Mouse (Mus musculus): Measurements from ENCODE around the gene Erf. TPM values are rescaled to one million over a fixed set of nuclear protein-coding genes. Genes with fewer than 3 reads are reported as not detected.

Gene Erf
- total RNA-seq (2023): 10 to 100 TPM; 10.1 to 12.8 TPM

GRCm38 (mm10) chr7:25250141-25250972 is at the start of gene Erf:
TSS of gene Erf (minus strand) at chr7:25250761.

GRCm38 (mm10) chr7:25297454-25298325 is 47.1 kb upstream of the Erf start, which contains the start of gene Pafah1b3:
TSS of gene Pafah1b3 (minus strand) at chr7:25297986.

DNA sequence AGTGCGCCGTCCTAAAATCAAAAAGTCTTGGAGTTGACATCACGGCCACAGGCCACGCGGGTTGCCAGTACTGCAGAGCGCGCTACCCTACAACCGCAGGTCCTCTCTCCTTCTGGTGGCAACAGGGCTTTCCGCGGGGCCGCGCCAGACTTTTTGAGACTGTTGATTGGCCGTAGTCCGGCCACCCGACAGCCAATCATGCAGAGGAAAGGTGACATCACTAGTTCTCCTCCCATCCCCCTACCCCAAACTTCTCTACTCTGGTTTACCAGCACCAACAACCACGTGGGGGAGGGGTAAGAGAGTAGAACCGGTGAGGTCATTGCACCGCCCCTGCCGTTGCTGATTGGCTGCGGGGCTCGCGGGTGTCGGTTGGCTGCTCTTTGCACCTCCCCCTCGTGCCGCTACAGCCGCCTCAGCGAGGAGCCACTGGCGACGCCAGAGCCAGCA is 16.8 kb upstream of the Erf start, which contains the start of gene Cic:
TSS of gene Cic (plus strand) at position 404 of the 450 bp plus-strand sequence.

GRCm38 (mm10) chr7:25237249-25238014 is 13.1 kb downstream of the Erf start, which contains the start of gene Gsk3a:
TSS of gene Gsk3a (minus strand) at chr7:25237851.

DNA sequence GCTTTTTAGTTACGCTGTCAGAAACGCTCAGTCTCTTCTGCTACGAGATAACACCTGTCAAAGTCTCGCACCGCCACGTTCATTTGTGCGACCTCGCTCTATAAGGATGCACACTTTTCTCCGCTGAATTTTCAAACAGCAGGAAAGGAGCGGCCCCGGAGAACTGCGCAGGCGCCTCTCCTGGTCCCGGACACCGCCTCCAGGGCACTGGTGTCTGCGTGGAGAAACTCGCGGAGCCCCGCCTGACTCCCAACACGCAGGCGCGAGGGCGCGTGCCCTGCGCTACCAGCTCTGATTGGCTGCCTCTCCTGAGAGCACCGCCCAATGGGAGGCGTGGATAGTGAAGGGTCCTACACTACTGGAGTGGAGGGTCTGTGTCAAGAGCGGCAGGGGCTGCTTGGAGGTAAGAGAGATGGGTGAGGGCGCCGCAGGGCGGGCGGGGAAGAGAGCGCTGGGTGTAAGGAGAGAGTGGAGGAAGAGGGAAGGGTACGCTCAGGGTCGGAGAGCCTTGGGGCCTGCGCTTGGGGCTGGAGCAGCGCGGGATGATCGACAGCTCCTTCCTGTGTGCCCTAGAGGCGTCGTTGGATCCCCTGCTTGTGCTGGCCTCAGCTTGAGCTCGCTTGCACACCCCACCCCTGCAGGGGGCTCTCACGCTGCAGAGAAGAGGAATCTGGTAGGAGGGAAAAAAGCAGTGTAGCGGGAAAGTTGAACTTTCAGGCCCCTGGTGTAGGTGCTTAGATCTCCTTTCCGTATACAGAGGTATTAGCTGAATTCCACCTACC is 29.3 kb downstream of the Erf start, which contains the start of gene Zfp526:
TSS of gene Zfp526 (plus strand) at position 324 of the 782 bp plus-strand sequence.

DNA sequence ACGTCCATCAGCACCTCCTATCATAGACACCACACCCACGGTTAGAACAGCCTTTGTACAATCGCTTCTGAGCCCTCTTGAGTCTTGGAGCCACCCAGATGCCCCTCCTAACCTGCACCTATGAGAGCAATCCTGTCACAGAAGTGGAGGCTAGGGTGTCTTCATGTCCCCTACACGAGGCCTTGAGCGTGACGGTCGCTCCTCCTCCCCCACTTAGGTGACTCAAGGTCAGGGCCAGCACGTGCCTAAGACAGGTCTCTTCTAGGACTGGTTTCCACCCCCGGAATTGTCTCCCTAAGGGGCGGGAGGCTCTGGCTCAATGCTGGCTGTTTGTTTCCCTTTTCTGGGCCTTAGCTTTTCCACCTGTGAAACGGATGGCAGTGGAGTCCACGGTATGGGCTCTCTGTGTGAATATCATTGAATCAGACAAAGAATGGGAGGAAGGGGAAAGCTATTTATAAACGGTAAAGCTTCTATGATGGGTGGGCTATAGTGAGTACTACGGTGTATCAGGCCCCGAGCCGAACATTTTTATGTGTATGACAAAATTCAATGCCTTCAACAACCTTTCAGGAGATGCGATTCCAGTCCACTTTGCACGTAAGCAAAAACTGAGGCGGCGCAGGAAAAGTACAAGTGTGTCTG is 30.0 kb downstream of the Erf start, which contains the start of gene Dedd2:
TSS of gene Dedd2 (minus strand) at position 159 of the 645 bp plus-strand sequence.

Other genes with a start within 250 kb of the Erf start
- gene Atp1a3, start 244.8 kb downstream of the Erf start, total RNA-seq (2023): 100 to 1,000 TPM; 196 to 231 TPM
- gene Grik5, start 178.4 kb downstream of the Erf start, total RNA-seq (2023): 1 to 10 TPM; 3.5 to 3.7 TPM
- 10 to 100 TPM; 12.7 to 14.1 TPM for gene Zfp574, start 178.2 kb downstream of the Erf start, total RNA-seq (2023)
- 10 to 100 TPM; 11.7 to 17.2 TPM for gene Pou2f2, start 71.0 kb downstream of the Erf start, total RNA-seq (2023)
- gene Dedd2, start 30.1 kb downstream of the Erf start, total RNA-seq (2023): 100 to 1,000 TPM; 131 to 137 TPM
- 10 to 100 TPM in 1 of 2 experiments, 1 to 10 TPM in 1; 9.5 to 11.0 TPM for gene Zfp526, start 29.3 kb downstream of the Erf start, total RNA-seq (2023)
- gene Gsk3a, start 12.9 kb downstream of the Erf start, total RNA-seq (2023): 10 to 100 TPM; 84.5 to 86.1 TPM
- 100 to 1,000 TPM; 185 to 219 TPM for gene Cic, start 16.9 kb upstream of the Erf start, total RNA-seq (2023)
- 10 to 100 TPM in 1 of 2 experiments, 1 to 10 TPM in 1; 8.1 to 12.4 TPM for gene Pafah1b3, start 47.2 kb upstream of the Erf start, total RNA-seq (2023)
- gene Prr19, start 50.6 kb upstream of the Erf start, total RNA-seq (2023): not detected
- gene Tmem145, start 55.3 kb upstream of the Erf start, total RNA-seq (2023): not detected
- gene Megf8, start 66.4 kb upstream of the Erf start, total RNA-seq (2023): 1 to 10 TPM; 2.3 to 3.3 TPM
- gene Cnfn, start 119.0 kb upstream of the Erf start, total RNA-seq (2023): not detected
- gene Lipe, start 147.9 kb upstream of the Erf start, total RNA-seq (2023): 10 to 100 TPM; 39.6 to 45.4 TPM
- gene Cxcl17, start 162.1 kb upstream of the Erf start, total RNA-seq (2023): not detected
- 100 to 1,000 TPM; 245 to 270 TPM for gene Ceacam1, start 226.8 kb upstream of the Erf start, total RNA-seq (2023)